Mouse (Mus musculus): Measurements from ENCODE around the gene Adam8. TPM values are rescaled to one million over a fixed set of nuclear protein-coding genes. Genes with fewer than 3 reads are reported as not detected.

The Adam8 gene
- polyA plus RNA-seq (2016; fragmentation: Nextera tagmentation; extraction: Ambion mirVana) = 2.5 and 2.7 TPM in 2 replicates

DNA sequence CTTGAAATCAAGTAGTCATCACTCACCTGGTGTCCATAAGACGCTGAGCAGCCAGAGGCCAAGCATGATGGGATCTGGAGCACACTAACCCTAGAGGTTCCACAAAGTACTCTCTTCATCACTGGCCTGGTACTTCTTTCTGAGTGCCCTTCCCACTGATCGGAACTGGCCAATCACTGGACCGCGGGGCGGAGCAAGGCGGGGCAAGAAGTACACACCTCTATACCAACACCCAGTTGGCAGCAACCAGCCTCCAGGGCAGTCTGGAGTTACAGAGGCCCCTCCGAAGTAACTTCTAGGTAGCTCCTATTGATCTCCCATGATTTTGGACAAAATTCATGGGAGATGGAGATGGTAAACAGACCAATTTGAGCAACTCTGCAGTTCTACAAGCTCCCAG lies at the start of gene Adam8:
Gene Adam8, minus strand, starts transcription at position 157 of the 400 bp plus-strand sequence.
- Histone ChIP-seq H3K27me3 (ENCODE audit: low read depth, poor library complexity, severe bottlenecking) (no peaks in the 10 kb centered on the region), H3K9me3 (replicated peaks) (no peaks in the 10 kb centered on the region), H3K4me3 (no peak within 1 kb of the TSS), H3K36me3 (peaks cover 29% of the 10 kb centered on the region), H3K4me1 (no peaks in the 10 kb centered on the region), H3K27ac (replicated peaks) (no peak within 1 kb of the TSS)
- DNase-seq (ENCODE audit: low spot score) = no peak
- 37% methylated on average over 7 of the region's 7 CpGs for WGBS

DNA sequence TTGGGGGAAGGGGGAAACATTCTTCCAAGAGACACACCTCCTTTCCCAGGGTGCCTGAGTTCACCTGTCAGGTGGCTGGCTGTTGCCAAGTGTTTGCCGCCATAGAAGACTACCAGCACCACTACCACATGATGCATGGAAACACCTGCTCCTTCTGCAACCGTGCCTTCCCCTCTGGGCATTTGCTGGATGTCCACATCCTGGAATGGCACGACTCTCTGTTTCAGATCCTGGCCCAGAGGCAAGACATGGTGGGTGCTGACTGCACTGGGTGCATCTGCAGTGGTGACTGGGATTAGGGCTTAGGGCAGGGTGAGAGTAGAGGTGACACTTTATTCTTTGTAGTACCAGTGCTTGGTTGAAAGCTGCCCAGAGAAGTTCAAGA lies 44.8 kb upstream of the Adam8 start:
- Histone ChIP-seq H3K4me3 (peak overlapping the region; percentile 74), H3K27me3 (ENCODE audit: low read depth, poor library complexity, severe bottlenecking) (peaks cover 24% of the 10 kb centered on the region; the same call in 1 of the 2 replicates), H3K9me3 (replicated peaks) (no peaks in the 10 kb centered on the region), H3K36me3 (peaks cover 47% of the 10 kb centered on the region), H3K4me1 (peaks cover 29% of the 10 kb centered on the region), H3K27ac (replicated peaks) (no peak overlapping the region)
- peak; percentile 11 for DNase-seq (ENCODE audit: low spot score)
- 69% methylated on average over 3 of the region's 3 CpGs for WGBS

DNA sequence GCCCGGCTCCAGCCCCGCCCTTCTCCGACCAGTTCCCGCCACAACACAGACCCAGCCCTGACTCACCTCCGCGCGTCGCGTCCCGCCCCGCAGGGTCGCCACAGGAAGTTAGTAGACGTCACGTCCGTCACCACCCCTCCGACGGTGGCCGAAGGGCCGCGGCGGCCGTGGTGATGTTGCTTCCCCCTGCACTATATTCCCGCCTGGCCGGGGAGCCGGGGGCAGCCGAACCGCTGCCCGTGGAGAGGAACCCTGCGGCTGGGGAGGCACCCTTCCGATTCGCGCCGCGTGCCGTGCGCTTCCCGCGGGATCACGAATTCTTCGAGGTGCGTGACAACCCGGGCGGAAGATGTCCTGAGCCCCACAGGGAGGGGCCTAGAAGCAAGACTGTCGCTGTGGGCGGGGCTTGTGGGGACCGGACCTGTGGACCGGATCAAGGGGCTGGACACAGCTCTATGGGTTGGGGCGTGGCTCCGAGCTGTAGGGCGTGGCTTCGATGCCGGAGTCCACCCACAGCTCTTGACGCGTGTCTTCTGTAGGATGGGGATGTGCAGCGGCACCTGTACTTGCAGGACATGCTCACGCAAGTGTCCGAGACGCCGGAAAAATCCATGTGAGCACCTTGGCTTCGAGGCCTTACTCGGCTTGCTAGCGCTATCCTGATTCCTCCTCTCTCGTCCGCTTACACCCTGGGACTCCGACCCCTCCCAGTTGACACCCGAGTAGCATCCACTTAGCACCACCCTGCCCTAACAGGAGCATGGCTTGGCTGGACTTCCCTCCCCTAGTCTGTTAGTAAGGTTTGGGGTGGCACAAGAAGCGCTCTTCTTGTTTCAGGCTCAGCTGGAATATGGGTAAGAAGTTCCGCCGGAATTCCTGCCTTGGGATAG lies 44.2 kb upstream of the Adam8 start, which contains the start of the genes Zfp511 and Tubgcp2:
Gene Zfp511, plus strand, starts transcription at position 111 of the 890 bp plus-strand sequence.
Gene Tubgcp2, minus strand, starts transcription at position 389 of the 890 bp plus-strand sequence.
- Histone ChIP-seq H3K4me3 (peak within 1 kb of the TSS; percentile 74), H3K36me3 (peaks cover 54% of the 10 kb centered on the region), H3K27ac (replicated peaks) (peak within 1 kb of the TSS; percentile 95), H3K4me1 (peaks cover 29% of the 10 kb centered on the region), H3K27me3 (ENCODE audit: low read depth, poor library complexity, severe bottlenecking) (peaks cover 24% of the 10 kb centered on the region; the same call in 1 of the 2 replicates), H3K9me3 (replicated peaks) (no peaks in the 10 kb centered on the region)
- WGBS = 2% methylated on average over 69 of the region's 69 CpGs
- peak; percentile 96 for DNase-seq (ENCODE audit: low spot score)

DNA sequence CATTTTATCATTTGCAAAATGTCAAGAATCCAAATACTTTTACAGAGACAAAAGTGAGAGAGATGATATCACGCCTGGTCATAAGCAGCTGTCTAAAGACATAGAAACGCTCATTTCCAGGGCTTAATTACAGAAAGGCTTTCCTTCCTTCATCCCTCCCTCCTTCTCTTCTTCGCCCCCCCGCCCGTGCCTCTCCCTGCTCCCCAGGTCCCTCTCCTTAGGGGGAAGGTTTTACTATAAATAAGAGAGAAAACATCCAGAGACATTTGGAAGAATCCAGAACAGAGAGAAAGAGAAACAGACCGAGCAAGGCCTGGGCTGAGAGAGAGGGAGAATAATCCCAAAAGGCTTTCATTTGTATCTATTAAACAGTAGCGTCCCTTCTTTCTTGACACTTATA lies 43.1 kb upstream of the Adam8 start:
- peak; percentile 11 for DNase-seq (ENCODE audit: low spot score)
- Histone ChIP-seq H3K27me3 (ENCODE audit: low read depth, poor library complexity, severe bottlenecking) (peaks cover 20% of the 10 kb centered on the region; the same call in 1 of the 2 replicates), H3K4me3 (peak overlapping the region; percentile 74), H3K27ac (replicated peaks) (peak overlapping the region; percentile 95), H3K9me3 (replicated peaks) (no peaks in the 10 kb centered on the region), H3K36me3 (peaks cover 58% of the 10 kb centered on the region), H3K4me1 (peaks cover 29% of the 10 kb centered on the region)
- WGBS = 30% methylated on average over 7 of the region's 7 CpGs

DNA sequence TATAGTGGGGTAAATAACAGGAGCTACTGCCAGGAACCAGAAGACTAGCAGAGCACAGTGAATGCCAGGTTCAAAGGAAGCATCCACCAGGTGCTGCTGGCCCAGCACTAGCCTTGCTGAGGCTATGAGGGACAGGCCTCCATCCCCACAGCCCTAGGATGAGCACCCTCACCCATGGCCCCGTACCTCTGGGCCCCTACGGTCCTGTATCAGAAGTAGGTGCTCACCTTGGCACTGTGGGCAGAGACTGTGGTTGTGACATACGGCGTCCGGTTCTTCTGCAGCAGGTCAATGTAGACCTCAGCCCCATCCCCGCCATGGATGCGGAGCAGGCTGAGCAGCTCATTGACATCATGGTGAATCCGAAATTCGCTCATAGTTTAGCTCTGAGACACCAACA lies 41.0 kb upstream of the Adam8 start:
- Histone ChIP-seq H3K27ac (replicated peaks) (no peak overlapping the region), H3K9me3 (replicated peaks) (no peaks in the 10 kb centered on the region), H3K27me3 (ENCODE audit: low read depth, poor library complexity, severe bottlenecking) (peaks cover 15% of the 10 kb centered on the region; the same call in 1 of the 2 replicates), H3K36me3 (peaks cover 60% of the 10 kb centered on the region), H3K4me1 (peaks cover 29% of the 10 kb centered on the region), H3K4me3 (no peak overlapping the region)
- DNase-seq (ENCODE audit: low spot score) = no peak
- WGBS = 95% methylated on average over 9 of the region's 9 CpGs

DNA sequence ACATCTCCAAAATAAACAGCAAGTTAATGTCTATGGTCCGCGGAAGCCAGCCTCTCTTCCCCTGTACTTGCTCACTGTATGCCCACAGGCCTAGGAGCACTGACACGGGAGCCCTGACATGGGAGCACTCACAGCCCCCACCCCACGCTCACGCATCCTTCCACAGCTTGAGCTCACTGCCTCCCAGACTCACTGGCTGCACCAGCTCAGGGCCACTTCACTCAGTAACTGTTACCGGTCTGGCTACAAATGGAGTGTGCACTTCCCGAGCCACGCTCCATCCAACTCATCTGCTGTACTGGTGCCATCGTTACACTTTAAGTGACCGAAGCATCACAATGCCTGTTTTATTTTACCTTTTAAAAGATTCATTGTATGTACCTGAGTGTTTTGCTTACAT lies 40.0 kb upstream of the Adam8 start:
- 94% methylated on average over 10 of the region's 10 CpGs for WGBS
- H3K36me3 ChIP-seq = peaks cover 65% of the 10 kb centered on the region

DNA sequence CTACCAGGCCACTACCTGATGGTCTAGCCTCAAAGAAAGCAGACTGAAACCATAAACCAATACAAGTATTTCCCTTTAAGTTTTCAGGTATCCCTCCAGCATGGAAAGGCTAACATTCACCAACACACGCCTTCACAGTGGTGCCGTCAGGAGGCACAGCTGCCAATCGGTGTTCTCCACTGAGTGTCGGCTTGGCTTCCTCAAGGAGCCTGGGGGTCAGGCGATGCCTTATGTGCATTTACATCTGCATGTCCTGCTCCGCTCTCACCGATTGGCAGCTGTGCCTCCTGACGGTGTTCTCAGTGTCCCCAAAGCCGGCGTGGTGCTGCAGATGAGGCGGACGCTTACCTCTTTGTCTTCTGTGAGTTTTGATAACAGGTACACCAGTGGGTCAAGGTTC lies 39.4 kb upstream of the Adam8 start:
- H3K4me3 ChIP-seq = no peak overlapping the region
- H3K27me3 ChIP-seq (ENCODE audit: low read depth, poor library complexity, severe bottlenecking) = no peaks in the 10 kb centered on the region
- H3K27ac ChIP-seq (replicated peaks) = no peak overlapping the region
- DNase-seq (ENCODE audit: low spot score) = no peak
- H3K36me3 ChIP-seq = peaks cover 65% of the 10 kb centered on the region
- no peaks in the 10 kb centered on the region for H3K9me3 ChIP-seq (replicated peaks)
- WGBS = 97% methylated on average over 12 of the region's 12 CpGs
- H3K4me1 ChIP-seq = peaks cover 20% of the 10 kb centered on the region

More for the DNA sequence above, 40.0 kb upstream of the Adam8 start:
- H3K27me3 ChIP-seq (ENCODE audit: low read depth, poor library complexity, severe bottlenecking) = peaks cover 4% of the 10 kb centered on the region; the same call in 1 of the 2 replicates
- no peak overlapping the region for H3K27ac ChIP-seq (replicated peaks)
- DNase-seq (ENCODE audit: low spot score) = no peak
- no peak overlapping the region for H3K4me3 ChIP-seq
- H3K4me1 ChIP-seq = peaks cover 26% of the 10 kb centered on the region
- no peaks in the 10 kb centered on the region for H3K9me3 ChIP-seq (replicated peaks)

DNA sequence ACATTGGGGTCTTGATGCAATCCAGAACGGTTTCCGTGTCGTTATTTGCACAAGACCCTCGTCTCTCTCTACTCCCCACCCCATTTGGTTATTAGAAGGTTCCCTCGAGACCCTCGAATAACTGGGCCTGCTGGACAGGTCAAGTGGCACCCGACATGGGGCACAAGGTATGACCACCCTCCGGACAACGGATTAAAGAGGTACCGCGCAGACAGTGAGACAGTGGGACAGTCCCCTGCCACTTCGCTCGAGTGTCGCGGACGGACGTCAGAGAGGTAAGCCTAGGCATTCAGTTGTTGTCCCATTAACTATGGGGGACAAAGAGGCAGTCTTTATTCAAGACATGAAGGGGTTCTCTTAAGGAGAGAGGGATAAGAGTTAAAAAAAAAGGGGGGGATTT lies 19.0 kb upstream of the Adam8 start:
- no peak for DNase-seq (ENCODE audit: low spot score)
- Histone ChIP-seq H3K27me3 (ENCODE audit: low read depth, poor library complexity, severe bottlenecking) (no peaks in the 10 kb centered on the region), H3K4me1 (no peaks in the 10 kb centered on the region), H3K27ac (replicated peaks) (no peak overlapping the region), H3K9me3 (replicated peaks) (peaks cover 3% of the 10 kb centered on the region; the same call in 1 of the 2 replicates), H3K36me3 (peaks cover 56% of the 10 kb centered on the region), H3K4me3 (no peak overlapping the region)
- 97% methylated on average over 17 of the region's 17 CpGs for WGBS

DNA sequence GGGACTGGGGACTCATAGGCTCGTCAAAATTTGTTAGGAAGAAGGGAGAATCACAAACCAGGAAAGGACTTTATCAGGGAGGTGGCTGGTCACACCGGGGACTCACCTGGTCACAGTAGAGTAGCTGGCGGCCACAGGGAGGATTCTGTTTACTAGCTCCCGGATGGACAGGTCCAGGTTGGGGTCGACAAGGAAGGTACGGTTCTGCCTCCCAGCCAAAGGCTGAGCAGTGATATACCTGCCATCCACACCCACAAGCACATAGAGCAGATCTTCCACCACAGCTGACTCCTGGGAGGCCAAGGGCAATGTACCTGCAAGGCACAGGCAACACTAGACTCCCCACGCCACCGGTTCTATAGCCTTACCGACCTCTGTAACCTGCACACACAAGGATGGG lies 15.4 kb upstream of the Adam8 start:
- DNase-seq (ENCODE audit: low spot score) = no peak
- Histone ChIP-seq H3K27ac (replicated peaks) (no peak overlapping the region), H3K9me3 (replicated peaks) (peaks cover 3% of the 10 kb centered on the region; the same call in 1 of the 2 replicates), H3K4me1 (no peaks in the 10 kb centered on the region), H3K4me3 (no peak overlapping the region), H3K36me3 (peaks cover 82% of the 10 kb centered on the region), H3K27me3 (ENCODE audit: low read depth, poor library complexity, severe bottlenecking) (no peaks in the 10 kb centered on the region)
- WGBS = 94% methylated on average over 9 of the region's 9 CpGs

DNA sequence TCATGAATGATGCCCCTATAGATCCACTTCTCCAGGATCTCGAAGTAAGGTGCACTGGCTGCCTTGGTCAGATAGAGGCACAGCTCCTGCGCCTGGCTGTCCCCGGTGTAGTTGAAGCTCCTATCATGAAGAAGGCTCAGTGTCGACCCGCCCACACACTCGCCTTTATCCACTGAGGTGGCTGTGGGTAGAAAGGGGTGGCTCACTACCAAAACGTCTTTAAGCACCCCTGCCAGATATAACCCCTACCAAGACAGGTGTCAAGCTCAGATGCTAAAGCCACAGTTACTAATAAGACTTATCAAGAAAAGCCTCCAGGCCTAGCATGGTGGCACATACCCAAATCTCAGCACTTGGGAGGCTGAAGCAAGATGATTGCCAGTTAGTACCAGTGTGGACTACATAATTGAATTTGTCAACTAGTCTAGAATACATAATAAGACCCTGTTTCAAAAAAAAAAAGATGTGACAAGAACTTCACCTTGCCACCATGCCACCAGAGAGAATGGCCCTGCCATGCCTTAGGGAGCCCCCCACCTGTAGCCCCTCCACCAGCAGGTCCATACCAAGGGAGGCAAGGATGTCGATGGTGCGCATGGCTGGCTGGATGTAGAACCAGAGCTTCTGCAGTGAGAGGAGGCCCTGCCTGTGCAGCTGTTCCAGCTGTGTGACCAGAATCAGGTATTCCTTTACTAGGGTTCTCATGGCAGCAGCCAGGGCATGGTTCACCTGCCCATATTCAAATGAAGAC lies 14.7 kb upstream of the Adam8 start:
- H3K27me3 ChIP-seq (ENCODE audit: low read depth, poor library complexity, severe bottlenecking) = no peaks in the 10 kb centered on the region
- peaks cover 3% of the 10 kb centered on the region; the same call in 1 of the 2 replicates for H3K9me3 ChIP-seq (replicated peaks)
- no peaks in the 10 kb centered on the region for H3K4me1 ChIP-seq
- DNase-seq (ENCODE audit: low spot score) = no peak
- WGBS = 93% methylated on average over 9 of the region's 9 CpGs
- peaks cover 86% of the 10 kb centered on the region for H3K36me3 ChIP-seq
- no peak overlapping the region for H3K4me3 ChIP-seq
- no peak overlapping the region for H3K27ac ChIP-seq (replicated peaks)

DNA sequence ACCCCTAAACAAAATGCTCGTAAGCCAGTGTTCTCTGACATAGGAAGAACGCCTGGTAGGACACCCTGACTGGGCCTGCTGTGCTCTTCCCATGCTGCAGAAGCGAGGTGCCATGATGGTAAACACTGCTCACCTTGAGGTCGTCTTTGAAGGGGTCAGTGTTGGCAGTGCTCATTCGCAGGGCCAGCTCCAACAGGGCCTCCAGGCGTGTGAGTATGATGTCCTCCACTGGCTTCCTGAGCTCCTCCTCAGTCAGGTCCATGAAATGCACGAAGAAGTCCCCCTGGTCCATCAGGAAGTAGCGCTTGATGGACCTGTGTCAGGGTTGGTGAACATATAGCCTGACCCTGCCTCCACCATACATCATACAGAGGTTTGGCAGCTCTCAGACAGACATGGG lies 12.3 kb upstream of the Adam8 start:
- Histone ChIP-seq H3K4me3 (no peak overlapping the region), H3K9me3 (replicated peaks) (no peaks in the 10 kb centered on the region), H3K27ac (replicated peaks) (no peak overlapping the region), H3K36me3 (peaks cover 89% of the 10 kb centered on the region), H3K4me1 (no peaks in the 10 kb centered on the region), H3K27me3 (ENCODE audit: low read depth, poor library complexity, severe bottlenecking) (no peaks in the 10 kb centered on the region)
- 93% methylated on average over 8 of the region's 8 CpGs for WGBS
- no peak for DNase-seq (ENCODE audit: low spot score)

DNA sequence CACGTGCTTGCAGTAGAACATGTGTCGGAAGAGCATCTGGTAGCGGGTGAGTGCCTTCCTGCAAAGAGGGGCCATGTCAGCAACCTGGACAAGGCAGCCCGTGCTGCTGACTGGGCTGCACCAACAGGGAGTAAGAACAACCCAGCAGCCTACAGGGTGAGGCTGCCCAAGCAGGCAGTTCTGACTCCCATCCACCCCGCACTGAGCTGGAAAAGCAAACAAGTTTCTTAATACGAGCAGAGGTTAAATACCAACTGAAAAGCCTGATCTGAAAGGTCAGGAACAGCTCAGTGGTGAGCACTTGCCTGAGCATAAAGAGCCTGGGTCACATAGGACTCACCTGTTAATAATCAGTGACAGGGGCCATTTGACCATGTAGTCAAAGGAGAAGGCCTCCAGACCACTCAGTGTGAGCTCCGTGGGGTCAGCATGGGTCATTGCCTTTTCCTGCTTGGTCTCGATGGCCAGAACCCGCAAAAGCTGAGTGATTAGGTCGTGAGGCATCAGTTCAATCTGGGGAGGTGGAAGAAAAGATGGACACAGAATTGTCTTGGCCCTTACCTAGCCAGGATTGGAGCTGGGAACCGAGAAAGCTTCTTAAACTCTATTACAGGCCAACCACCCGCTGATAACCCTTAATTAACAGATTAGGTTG lies 8.9 kb upstream of the Adam8 start:
- 56% methylated on average over 12 of the region's 12 CpGs for WGBS
- Histone ChIP-seq H3K36me3 (peaks cover 99% of the 10 kb centered on the region), H3K9me3 (replicated peaks) (no peaks in the 10 kb centered on the region), H3K27ac (replicated peaks) (no peak overlapping the region), H3K27me3 (ENCODE audit: low read depth, poor library complexity, severe bottlenecking) (no peaks in the 10 kb centered on the region), H3K4me1 (no peaks in the 10 kb centered on the region), H3K4me3 (no peak overlapping the region)
- DNase-seq (ENCODE audit: low spot score) = no peak

Data from midbrain, embryonic 10.5 days (tissue).